Mouse (Mus musculus) embryo, embryonic 10 days (tissue): ENCODE measurements at regions not wholly inside any gene's neighbourhood (a gene's known extent, or its start where the extent isn't known, plus 50 kb on each side); places are given as distances from the start of the nearest gene placed in this dataset.
"Not testable (repeated sequence)": the region's sequence is repeated elsewhere in the genome, so short reads cannot be mapped to it uniquely, and the experiment has no call there.

ENCODE experiments used
- DNase-seq: peaks from one replicate; pipeline ENCODE4 v3.0.0-alpha.2; 2015; ENCODE audit warnings: low spot score

DNA sequence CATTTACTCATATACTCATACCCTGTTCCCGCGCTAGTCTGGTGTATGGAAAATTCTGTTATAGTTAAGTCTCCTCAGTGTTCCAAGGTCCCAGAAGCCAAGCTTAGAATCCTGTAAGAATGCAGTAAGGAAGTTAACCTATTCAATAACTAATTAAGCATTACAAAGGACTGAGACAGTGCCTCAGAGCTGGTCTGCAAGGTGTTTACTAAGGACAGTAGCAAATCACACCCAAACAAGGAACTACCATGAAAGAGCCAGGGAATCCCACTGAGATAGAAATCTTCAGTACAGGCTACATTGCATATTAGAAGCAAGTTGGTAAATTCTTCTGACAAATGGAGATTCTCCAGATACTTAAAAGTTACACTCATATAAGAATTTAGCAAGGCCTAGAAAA, 516.7 kb upstream of the Gm10131 start:
- not testable (repeated sequence) for DNase-seq

DNA sequence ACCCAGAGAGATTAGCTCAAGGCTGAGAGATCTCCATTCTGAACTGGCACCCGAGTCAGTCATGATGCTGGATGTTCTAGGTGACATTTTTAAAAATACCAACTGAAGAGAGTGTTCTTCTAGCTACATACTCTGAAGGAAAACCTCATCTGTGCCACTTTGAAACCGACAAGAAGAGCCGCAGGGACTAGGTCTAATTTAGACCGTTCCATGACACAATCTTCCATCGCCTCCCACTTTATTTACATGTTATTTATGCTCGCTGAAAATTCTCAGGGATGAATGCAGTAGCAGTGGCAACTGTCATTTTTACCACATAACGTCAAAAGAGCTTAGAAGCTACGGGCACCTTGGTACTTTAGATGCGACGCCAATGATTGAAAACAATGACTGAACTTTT, 514.1 kb upstream of the Gm10131 start:
- no peak for DNase-seq

DNA sequence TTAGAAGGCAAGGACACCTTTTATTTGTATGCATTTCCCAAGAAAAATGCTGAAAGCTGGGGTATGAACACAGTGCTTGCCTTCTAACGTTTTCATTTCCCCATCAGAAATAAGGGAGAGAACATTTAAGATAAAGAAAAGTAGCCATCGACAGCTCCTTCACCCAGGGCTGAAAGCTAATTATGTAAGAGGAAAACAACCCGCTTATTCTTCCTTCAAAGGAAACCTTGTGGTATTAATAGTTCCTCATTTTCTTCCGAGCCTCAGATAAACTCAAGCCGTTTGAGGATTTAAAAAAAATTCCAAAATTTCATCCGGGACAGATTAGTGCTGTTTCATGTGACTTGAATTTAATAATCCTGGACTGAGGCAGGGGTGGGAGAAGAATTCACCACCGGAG, 512.2 kb upstream of the Gm10131 start:
- DNase-seq: no peak

DNA sequence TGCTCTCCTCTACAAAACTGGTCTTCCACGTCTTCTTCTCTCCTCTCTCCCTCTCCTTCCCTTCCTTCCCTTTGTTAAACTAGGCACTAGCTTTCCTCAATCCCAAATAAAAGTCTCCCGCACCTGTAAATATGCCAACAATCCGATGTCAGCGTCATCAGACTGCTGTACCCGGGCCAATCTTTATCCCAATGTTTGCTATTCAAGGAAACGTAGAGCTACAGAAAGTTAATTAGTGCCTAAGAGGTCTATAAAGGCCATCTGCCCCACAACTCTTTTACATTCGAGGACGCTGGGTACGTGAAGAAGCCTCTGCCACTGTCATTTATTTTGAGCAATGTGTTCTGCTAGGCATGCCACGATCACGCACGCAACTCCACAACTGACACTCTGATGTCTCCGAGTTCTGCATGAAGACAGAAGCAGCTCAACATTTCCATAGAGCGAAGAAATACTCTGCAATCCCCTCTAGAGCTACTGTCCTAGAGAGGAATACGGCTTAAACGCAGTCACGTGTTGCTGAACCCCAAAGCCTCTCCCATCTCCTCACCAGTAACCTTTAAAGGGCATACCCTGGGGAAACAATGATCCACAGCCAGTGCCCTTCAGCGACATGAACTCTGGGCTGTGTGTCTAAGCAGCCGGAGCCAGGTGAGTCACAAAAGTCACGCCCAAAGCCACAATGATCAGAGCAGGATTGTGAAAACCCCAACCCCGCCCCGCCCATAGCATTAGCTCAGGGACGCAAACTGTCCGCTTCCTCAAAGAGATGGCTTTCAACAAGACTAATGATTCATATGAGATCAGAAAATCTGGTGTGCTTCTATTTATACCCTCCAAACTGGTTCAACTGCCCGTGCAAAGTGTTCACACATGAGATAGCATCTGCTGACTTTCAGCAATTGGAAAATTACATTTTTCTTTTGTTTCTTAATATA, 510.9 kb upstream of the Gm10131 start:
- DNase-seq: no peak

DNA sequence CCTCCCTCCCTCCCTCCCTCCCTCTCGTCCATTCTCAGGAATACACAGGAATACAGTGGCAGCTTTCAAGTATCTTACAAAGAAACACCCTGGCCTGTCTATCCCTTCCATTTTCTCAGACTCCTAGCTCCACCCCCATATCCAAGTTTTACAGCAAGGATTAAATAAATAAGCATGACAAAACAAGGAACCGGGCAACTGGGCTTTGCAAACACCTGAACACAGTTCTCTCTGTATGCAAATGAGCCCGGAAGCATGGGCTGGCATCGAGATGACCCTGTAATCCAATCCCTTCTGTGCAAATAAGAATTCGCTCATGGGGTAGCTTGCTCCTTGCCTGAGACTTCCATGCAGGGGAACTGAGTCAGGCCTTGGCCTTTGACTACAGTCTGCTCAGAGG, 506.5 kb upstream of the Gm10131 start:
- DNase-seq: no peak

DNA sequence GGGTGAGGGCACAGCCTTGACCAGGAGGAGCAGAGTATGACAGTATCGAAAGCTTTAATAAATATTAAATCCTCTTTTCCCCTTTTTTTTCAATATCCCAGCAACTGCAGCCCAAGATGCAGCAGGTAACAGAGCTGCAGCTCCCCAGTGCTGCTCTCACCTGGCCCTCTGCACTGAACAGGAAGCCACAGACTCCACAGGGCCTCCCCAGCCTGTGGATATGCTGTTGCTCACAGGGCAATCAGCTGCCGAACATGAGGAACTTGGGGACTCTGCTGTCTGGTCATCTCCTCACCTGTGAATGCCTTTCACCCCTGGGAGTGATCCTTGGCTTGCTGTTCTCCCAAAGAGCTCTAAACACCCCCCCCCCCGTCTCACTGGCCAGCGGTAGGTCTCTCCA, 503.4 kb upstream of the Gm10131 start:
- no peak for DNase-seq

DNA sequence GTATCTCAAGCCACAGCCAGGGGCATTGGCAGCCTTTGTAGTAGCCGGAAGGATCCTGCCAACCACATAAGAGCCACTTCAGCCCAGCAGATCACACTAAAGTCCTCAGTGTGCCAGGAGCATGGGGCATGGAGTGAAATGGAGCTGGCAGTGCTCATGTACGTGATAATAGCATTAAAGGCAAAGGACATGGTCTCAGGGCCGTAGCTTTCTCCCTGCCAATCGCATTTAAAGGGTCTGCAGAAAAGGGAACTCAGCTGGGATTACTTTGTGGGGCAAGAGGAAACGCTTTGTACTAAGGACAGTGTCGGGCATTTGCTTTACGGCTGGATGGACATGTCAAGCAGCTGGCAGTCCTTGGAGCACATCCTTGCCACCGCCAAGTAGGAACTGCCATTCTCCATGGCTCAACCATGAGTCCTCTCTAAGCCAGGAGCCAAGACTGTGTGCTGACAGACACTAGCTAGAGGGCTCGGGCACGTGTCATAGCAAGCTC, 502.5 kb upstream of the Gm10131 start:
- no peak for DNase-seq

DNA sequence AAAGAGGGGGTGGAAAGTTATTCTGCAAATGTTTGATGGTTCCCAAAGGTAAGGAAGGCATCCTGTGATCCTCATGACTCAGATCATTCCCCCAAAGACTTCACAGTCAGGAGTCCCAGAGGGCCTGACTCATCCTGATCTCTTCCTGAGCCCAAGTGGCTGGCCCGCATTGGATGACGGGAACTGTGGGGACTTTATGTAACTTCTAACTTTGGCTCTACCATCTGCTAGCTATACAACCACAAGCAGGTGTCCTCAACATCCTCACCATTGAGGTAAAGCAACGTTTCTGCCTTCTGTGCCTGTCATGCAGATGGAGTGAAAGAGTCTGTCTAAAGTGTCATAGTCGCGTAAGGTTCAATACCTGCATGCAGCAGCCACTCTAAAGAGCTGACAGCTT, 501.6 kb upstream of the Gm10131 start:
- DNase-seq: no peak

DNA sequence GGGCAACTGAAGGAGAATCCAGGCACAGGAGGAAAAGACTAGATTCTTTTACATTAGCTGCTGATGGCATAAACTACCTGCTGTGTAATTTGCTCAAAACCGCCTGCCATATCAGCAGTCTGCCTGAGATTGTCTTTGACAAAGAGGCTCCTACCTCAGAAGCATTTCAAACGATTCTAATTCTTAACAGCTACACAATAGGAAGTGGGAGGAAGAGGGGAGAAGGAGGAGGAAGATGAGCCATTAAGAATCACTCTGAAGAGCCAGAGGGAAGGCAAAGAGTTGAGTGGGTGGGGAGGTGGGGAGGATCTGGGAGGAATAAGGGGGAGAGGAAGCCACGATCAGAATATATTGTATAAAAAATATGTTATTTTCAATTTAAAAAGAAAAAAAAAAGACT, 500.9 kb upstream of the Gm10131 start:
- no peak for DNase-seq

DNA sequence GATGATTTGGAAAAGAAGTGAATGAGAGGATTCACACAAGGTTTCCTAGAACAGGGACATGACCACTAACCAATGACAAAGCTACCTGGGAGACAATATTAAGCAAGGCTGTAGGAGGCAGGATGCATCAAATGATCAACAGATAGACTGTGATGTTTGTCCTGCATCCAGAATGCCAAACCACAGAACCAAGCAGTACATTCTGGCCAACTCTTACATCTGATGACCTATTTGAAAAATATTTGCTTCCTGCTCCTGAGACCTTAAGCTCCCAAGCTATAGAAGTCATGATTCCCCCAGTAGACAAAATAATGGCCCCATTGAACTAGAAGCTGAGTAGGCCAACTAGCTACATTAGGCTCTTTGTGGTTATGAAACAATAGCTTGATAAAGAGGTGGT, 498.6 kb upstream of the Gm10131 start:
- no peak for DNase-seq

DNA sequence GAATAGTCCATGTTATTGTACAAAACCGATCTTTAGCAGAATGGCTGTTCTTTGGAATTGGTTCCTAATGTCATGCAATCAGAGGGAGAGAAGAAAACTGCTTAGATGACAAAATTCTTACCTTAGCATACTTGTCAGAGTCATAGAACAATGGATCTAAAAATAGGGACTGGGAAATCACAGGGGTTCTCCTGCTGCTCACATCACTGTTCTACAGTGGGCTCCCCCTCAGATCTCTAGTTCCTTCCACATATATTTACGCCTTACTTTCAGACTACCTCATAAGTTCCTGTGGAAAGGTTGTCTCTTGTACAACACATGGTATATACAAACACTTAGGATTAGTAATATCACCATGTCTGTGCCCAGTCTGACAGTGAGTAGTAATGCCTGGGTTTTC, 495.9 kb upstream of the Gm10131 start:
- no peak for DNase-seq

DNA sequence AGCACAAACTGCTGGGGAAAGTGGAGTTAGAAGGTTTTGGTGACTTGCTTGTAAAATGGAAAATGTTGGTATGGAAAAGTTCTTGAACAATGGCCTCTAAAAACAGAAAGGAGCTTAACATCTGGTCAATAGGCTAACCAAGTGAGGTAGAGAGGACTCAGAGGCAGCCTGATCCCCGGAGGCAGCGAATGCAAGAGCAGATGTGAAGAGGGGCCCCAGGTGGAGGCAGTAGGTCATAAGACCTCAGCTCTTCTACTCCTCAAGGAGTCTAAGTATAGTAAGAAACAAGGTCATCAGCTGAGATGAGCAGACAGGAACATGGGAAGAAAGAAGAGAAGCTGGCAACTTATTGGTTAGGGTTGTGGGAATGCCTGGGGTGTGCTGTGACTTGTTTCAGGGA, 493.5 kb upstream of the Gm10131 start:
- DNase-seq: no peak

DNA sequence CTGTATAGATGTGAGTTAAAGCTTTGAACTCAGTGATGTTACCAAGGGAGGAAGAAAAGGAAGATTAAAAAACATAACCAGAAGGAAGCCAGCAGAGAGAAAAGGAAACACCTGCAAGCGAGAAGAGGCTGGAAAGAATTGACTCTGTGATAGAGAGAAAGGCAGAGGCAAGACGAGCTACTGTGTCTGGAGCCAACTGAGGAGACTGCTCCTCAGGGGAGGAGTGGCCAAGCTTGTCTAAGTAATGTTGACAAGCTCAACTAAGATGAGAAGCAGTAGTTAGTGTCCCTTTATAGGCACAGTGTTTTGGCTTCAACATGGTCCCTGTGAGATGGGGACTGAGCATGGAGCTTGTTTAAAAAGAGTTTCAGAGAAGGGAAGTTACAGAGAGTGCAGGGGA, 493.0 kb upstream of the Gm10131 start:
- no peak for DNase-seq

DNA sequence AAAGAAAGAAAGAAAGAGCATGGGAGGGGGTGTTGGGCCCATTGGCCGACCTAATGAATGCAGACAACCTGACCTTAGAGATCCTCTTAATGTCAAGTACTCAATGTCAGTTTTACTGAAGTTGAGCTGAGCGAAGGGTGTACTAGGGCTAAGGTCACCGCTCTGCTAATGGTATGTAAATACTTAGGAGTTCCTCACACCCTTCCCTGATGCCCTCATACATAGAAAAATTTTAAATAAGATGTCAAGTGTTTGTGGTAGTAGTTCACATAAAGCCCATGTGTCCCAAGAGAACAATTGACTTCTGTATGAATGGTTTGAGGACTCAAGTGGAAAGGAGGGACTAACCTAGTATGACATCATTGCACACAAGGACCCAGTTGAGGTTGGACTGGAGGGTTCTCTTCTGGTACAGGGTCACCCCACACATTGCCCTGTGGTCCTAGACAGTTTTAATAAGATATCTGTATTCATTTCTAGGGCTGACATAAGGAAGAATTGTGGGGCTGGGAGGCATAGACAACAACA, 490.0 kb upstream of the Gm10131 start:
- DNase-seq: no peak

DNA sequence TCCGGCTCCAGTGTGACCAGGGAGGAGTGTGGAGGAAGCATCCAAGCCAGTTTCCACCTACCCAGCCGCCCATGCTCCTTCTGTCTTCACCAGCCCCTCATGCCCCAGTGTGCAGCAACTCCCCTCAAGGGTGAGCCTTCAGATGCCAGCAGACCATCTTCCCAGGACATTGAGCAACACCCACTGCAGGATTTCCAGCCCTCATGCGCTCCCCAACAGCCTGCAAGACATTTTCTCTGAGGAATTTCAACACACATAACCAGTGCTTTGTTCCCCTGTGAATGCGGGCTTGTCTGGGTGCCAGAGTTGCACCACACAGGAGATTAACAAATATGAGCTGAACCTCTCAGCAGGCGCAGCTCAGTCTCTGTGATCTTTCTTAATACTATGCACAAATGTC, 489.3 kb upstream of the Gm10131 start:
- DNase-seq: no peak

DNA sequence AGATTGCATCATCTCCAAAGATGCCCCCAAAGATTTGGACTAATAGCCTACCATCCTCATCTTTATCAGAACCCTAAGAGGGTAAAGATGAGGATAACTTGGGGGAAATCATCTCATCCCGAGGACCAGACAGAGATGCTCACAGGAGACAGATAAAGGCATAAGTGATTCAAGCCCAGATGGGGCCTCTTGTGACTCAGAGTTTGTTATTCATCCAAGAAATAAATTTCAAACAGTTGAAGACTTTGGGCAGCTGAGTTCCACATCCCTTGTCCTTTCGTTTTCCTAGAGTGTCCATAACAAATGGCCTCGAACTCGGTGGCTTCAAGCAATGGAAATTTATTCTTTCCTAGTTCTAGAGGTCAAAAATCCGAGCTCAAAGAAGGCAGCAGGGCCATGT, 485.1 kb upstream of the Gm10131 start:
- DNase-seq: no peak

DNA sequence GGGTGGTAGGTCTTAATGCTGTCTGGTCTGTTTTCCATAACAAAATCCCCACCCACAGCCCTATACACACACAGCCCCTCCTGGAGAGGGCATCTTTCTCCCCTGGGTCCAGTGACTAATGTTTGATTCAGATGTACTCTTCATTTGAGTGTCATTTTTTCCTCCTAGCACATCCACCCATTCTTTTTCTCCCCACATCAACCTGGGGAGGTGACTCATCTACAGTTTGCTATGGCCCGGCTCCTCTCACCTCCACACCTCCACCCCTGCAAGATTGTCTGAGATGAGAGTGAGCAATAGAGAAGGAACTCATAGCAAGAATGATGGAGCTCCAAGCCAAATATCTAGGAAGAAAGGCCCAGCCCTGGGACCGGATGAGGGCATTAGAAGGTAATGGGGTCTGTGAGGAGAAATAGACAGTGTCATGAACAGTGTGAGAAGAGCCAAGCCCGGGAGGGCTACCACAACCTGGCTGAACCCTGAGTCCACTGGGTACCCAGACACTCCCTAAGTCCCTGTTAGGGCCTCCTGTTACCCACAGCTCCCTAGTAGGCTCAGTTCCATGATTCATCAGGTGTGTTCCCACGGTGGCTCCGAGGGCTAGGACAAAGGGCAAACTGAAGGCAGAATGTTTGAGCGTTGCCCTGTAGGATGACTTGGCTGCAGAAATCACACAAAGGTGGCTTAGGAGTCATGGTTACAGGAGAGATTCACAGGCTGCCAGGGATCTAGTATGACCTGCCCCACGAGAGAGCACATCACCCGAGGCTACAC, 479.6 kb upstream of the Gm10131 start:
- DNase-seq: no peak

DNA sequence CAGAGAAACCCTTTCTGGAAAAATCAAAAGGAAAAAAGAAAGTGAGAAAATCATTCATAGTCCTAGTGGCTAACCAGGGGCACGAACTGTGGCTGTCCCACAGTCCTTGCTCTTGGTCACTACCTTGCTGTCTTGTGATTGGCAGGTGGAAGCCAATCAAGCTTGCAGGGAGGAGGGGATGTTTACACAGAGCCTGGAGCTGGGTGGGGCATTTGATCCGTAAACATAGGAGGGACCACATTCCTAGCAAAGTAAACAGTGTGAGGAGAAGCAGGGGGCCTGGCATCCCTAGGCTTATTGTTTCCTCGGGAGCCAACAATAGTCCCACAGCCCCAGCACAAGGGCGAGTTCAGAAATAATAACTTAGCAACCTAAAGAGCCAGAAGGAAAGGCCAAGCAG, 466.5 kb upstream of the Gm10131 start:
- DNase-seq: peak; percentile 29

DNA sequence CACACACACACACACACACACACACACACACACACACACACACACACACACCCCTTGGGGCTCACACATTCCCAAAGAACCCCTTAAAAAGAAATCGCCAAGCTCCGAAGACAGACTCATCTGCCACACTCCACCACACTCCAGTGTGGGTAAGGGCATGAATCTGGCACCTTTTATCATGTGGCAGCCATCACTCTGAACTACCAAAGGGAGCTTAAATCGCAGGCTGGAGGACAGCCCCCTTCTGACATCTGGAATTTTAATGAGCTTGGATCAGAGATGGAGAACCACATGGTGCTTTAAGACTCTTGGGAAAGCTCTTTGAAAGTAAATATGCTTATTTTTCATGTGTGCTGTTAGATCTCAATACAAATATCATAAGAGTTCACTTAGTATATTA, 462.5 kb upstream of the Gm10131 start:
- DNase-seq: no peak

DNA sequence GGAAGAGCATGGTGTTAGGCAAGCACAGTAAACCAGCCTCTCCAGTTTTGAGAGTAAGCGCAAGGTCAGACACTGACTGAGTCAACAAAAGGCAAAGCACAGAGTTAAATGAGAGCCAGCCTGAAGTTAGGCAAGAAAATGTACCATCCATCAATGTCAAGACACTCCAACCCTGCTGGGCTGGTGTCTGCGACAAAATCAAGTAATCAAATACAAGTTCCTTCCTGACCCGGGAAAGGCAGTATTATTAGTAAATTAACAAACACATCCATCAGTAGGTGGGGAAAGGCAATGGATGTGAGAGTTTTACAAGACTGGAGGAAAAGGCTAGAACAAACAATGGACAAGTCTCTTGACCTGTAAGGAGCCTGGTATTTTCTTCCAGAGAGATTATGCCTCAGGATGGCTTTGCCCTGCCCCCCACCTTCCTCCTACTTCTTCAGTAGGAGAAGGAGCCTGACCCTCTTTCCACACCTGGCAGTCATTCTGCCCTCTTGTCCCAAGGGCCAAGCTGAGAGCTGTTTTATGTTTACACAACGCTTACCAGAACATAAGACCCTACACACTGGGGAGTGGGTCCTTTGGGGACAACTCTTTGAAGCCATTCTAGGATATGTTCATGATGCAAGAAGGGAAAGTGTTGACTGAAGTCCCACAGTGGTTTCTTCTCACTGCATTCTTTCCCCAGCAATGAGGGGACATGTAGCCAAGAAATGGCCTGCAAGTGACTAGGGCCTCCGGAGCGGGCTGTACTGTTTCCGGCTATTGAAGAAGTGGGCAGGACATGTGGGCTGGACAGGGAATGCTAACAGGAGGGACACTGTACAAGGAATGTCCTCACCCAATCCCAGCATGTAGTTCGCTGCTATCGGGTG, 461.7 kb upstream of the Gm10131 start:
- DNase-seq: peak; percentile 80

DNA sequence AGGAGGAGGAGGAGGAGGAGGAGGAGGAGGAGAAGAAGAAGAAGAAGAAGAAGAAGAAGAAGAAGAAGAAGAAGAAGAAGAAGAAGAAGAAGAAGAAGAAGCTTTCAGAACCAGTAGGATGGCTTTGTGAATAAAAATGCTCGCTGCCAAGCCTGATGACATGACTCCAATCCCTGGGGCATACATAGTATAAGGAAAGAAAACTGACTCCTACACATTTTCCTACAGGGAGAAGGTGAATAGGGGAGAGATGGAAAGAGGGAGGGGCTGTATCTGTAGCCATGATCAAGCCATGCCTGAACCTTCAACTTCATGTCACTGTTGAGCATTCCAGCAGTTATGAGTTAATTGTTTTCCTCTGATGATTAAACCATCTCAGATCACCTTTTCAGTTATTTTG, 460.2 kb upstream of the Gm10131 start:
- no peak for DNase-seq

DNA sequence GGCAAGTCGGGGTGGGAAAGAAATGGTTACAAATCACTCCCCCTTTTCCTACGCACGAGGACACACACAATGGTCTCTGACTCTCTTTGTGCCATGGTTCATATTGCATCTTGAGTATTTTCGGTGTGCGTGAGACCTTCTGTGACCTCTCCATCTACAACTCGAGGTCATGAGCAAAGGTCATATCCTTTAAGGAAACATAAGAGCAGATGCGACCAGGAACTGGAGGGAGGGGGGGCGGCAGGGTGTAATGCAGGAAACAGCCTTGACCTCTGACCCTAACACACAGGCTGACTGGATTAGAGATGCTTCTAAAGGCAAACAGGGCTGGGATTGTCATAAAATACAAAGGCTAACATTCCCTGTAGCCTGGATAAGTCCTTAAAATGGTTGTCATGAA, 450.7 kb upstream of the Gm10131 start:
- peak; percentile 85 for DNase-seq
